Mouse (Mus musculus) layer of hippocampus, adult 9-11 months (tissue): ENCODE data around the gene Strn.
A peak's percentile ranks its signal among the peaks of the same experiment; 100 is the strongest.

Experiments used
- DNase-seq: peaks from one replicate; pipeline ENCODE4 v3.0.0; 2022

Strn gene

GRCm38 (mm10) chr17:78737096-78737495, at the start of gene Strn:
TSS of gene Strn (minus strand) at chr17:78737196.
- no peak for DNase-seq

- DNase-seq: no peak
These were observed 41.8 kb upstream of the Strn start for GRCm38 (mm10) chr17:78778765-78779164.

GRCm38 (mm10) chr17:78772317-78772716, 35.3 kb upstream of the Strn start:
- no peak for DNase-seq

GRCm38 (mm10) chr17:78770932-78771331, 33.9 kb upstream of the Strn start:
- no peak for DNase-seq

GRCm38 (mm10) chr17:78769341-78769740, 32.3 kb upstream of the Strn start:
- no peak for DNase-seq

- DNase-seq: no peak
These were observed 31.9 kb upstream of the Strn start for GRCm38 (mm10) chr17:78768937-78769336.

GRCm38 (mm10) chr17:78767546-78767945, 30.6 kb upstream of the Strn start:
- peak; percentile 51 for DNase-seq

- no peak for DNase-seq
These were observed 29.1 kb upstream of the Strn start for GRCm38 (mm10) chr17:78766084-78766483.

- DNase-seq: no peak
These were observed 26.3 kb upstream of the Strn start for GRCm38 (mm10) chr17:78763272-78763671.

GRCm38 (mm10) chr17:78752938-78753655, 16.1 kb upstream of the Strn start:
- DNase-seq: no peak

GRCm38 (mm10) chr17:78752064-78752463, 15.1 kb upstream of the Strn start:
- DNase-seq: no peak

GRCm38 (mm10) chr17:78748440-78748839, 11.4 kb upstream of the Strn start:
- DNase-seq: no peak

- DNase-seq: no peak
These were observed 1.4 kb upstream of the Strn start for GRCm38 (mm10) chr17:78738416-78738815.

GRCm38 (mm10) chr17:78737771-78738170, 775 bp upstream of the Strn start:
- no peak for DNase-seq

- peak; percentile 99 for DNase-seq
These were observed 465 bp downstream of the Strn start for GRCm38 (mm10) chr17:78736473-78736988.

GRCm38 (mm10) chr17:78735731-78736472, 1.1 kb downstream of the Strn start:
- peak; percentile 16 for DNase-seq

- DNase-seq: no peak
These were observed 2.2 kb downstream of the Strn start for GRCm38 (mm10) chr17:78734806-78735205.

GRCm38 (mm10) chr17:78732056-78732455, 4.9 kb downstream of the Strn start:
- no peak for DNase-seq

GRCm38 (mm10) chr17:78726746-78727449, 10.1 kb downstream of the Strn start:
- DNase-seq: no peak

- DNase-seq: no peak
These were observed 12.4 kb downstream of the Strn start for GRCm38 (mm10) chr17:78724461-78725055.

- no peak for DNase-seq
These were observed 15.3 kb downstream of the Strn start for GRCm38 (mm10) chr17:78721690-78722089.

- no peak for DNase-seq
These were observed 17.9 kb downstream of the Strn start for GRCm38 (mm10) chr17:78719086-78719485.

- DNase-seq: no peak
These were observed 26.7 kb downstream of the Strn start for GRCm38 (mm10) chr17:78710258-78710657.
